Mouse (Mus musculus) neural tube, embryonic 14.5 days (tissue): ENCODE results near the gene Rab33b. TPM values are rescaled to one million over a fixed set of nuclear protein-coding genes. Genes with fewer than 3 reads are reported as not detected.

ENCODE experiments used
- ATAC-seq: fragments of 200-750 bp; cut with Nextera tagmentation; 2 replicates; pipeline ENCODE4 v1.8.0; 2017; ENCODE audit warnings: low read depth, mild to moderate bottlenecking, moderate TSS enrichment, moderate library complexity
- H3K27ac ChIP-seq: fragments of 300-500 bp; sonication (generic); 2 replicates; pipeline ENCODE4 v1.5.1; 2014; ENCODE audit warnings: low read depth, mild to moderate bottlenecking, control low read depth, low read length, moderate library complexity, mixed read lengths
- H3K27me3 ChIP-seq: fragments of 300-500 bp; sonication (generic); 2 replicates; pipeline ENCODE4 v1.6.1; 2014; ENCODE audit warnings: low read length; ENCODE audit not compliant: control insufficient read depth, insufficient read depth
- H3K36me3 ChIP-seq: fragments of 300-500 bp; sonication (generic); 2 replicates; pipeline ENCODE4 v1.6.1; 2014; ENCODE audit warnings: low read length, mixed read lengths; ENCODE audit not compliant: control insufficient read depth, insufficient read depth
- H3K4me1 ChIP-seq: fragments of 300-500 bp; sonication (generic); 2 replicates; pipeline ENCODE4 v1.6.1; 2014; ENCODE audit warnings: low read length; ENCODE audit not compliant: control insufficient read depth, insufficient read depth
- H3K4me2 ChIP-seq: fragments of 300-500 bp; sonication (generic); 2 replicates; pipeline ENCODE4 v1.6.1; 2014; ENCODE audit warnings: mild to moderate bottlenecking, low read depth, low read length, control low read depth
- H3K4me3 ChIP-seq: fragments of 300-500 bp; sonication (generic); 2 replicates; pipeline ENCODE4 v1.5.1; 2014; ENCODE audit warnings: low read depth, low read length, control low read depth, mixed read lengths
- H3K9ac ChIP-seq: fragments of 300-500 bp; sonication (generic); replicated peaks from 2 replicates; pipeline ENCODE4 v1.6.1; 2014; ENCODE audit warnings: low read depth, mild to moderate bottlenecking, control low read depth, low read length, mixed read lengths
- H3K9me3 ChIP-seq: fragments of 300-500 bp; sonication (generic); 2 replicates; pipeline ENCODE4 v1.6.1; 2016; ENCODE audit warnings: low read length; ENCODE audit not compliant: control insufficient read depth
- WGBS: fragments of 180-500 bp; shearing (Covaris S2); extraction: QIAGEN DNeasy Blood & Tissue Kit; methylation state at CpG from one replicate; pipeline ENCODE4 v1.1.7; 2014; 5-methylcytosine and 5-hydroxymethylcytosine counted together
- polyA plus RNA-seq: library from polyadenylated mRNA; unstranded; fragments of >200 nt; fragmentation: Nextera tagmentation; extraction: Ambion mirVana; gene quantifications from 2 replicates; pipeline ENCODE4 v1.2.1, GENCODE M21; 2014

Gene Rab33b
- polyA plus RNA-seq, 1 experiment from 2014 or later = 24.5 TPM

DNA sequence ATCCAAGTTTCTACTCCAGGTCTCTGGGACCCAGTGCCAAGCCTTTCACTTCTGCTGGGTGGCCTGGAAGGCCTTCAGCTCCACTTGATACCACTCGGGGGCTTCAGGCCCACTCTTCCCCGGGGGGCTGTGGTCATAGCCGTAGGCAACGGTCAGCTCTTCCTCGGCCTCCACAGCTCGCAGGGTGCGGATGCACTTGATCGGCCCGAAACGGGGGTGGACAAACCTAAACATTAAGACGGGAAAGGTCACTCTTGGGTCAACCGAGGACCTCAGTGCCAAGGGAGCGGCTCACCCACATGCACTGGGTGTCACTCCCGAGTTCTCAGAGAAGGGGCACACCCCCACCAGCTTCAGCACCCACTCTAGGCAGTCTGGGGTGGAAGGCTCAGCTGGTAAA lies 37.5 kb downstream of the Rab33b start:
- no peaks in the 10 kb centered on the region for H3K9me3 ChIP-seq
- no peak overlapping the region for H3K9ac ChIP-seq
- no peak for ATAC-seq
- peaks cover 30% of the 10 kb centered on the region for H3K36me3 ChIP-seq
- H3K27me3 ChIP-seq = no peaks in the 10 kb centered on the region
- 88% methylated on average over 14 of the region's 14 CpGs for WGBS
- H3K4me1 ChIP-seq = no peaks in the 10 kb centered on the region
- H3K27ac ChIP-seq = no peak overlapping the region
- H3K4me2 ChIP-seq = no peak overlapping the region
- H3K4me3 ChIP-seq = no peak overlapping the region

DNA sequence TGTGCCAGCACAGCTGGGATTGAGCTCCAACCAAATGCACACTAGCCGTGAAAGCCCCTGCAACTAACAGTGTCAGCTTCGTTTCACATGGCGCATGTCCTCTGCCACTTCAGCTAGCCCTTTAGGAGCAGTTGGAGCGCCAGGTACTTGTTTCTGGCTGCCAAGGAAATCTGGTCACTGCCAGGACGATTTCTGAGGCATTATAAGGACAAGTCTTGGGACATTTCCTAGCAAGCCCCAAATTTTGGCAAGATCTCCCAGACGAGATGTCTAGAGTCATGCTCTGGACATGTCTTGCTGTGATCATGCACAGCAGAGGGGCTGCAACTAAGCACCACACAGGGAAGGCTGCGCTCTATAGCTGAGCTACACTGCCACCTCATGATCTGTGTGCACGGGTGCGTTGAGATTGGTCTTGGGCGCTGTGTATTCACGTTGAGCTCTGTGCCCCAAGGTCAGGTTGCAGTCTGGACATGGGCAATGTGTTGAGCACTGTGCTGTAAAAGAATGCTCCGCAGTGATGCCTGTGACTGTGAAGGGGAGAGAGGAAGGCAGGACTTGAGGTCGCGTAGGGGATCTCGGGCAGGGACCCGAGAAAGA lies 41.6 kb downstream of the Rab33b start:
- WGBS = 88% methylated on average over 16 of the region's 16 CpGs
- peaks cover 38% of the 10 kb centered on the region for H3K36me3 ChIP-seq
- H3K4me2 ChIP-seq = no peak overlapping the region
- no peaks in the 10 kb centered on the region for H3K27me3 ChIP-seq
- no peak for ATAC-seq
- no peak overlapping the region for H3K4me3 ChIP-seq
- no peaks in the 10 kb centered on the region for H3K4me1 ChIP-seq
- H3K9ac ChIP-seq = no peak overlapping the region
- H3K9me3 ChIP-seq = no peaks in the 10 kb centered on the region
- H3K27ac ChIP-seq = no peak overlapping the region

DNA sequence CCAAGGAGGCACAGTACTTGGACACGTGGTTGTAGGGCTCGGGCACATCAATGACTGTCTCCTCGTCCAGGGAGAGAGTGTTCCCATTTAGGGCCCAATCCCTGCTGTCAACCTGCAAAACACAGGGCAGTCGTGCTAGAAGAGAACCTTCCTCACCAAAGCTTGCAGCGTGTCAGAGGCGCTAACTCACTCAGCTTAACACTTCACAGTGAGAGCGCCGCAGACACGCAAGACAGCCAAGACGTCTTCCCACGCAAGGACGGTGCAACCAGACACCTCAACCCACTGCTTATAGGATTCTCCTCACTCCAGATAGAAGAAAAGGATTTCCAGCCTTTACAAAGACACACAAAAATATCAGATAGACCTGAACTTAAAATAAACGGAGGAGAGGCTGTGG lies 43.2 kb downstream of the Rab33b start:
- no peaks in the 10 kb centered on the region for H3K4me1 ChIP-seq
- H3K27ac ChIP-seq = no peak overlapping the region
- no peaks in the 10 kb centered on the region for H3K9me3 ChIP-seq
- WGBS = 94% methylated on average over 13 of the region's 13 CpGs
- H3K27me3 ChIP-seq = no peaks in the 10 kb centered on the region
- no peak overlapping the region for H3K9ac ChIP-seq
- peaks cover 30% of the 10 kb centered on the region for H3K36me3 ChIP-seq
- H3K4me3 ChIP-seq = no peak overlapping the region
- no peak for ATAC-seq
- no peak overlapping the region for H3K4me2 ChIP-seq

DNA sequence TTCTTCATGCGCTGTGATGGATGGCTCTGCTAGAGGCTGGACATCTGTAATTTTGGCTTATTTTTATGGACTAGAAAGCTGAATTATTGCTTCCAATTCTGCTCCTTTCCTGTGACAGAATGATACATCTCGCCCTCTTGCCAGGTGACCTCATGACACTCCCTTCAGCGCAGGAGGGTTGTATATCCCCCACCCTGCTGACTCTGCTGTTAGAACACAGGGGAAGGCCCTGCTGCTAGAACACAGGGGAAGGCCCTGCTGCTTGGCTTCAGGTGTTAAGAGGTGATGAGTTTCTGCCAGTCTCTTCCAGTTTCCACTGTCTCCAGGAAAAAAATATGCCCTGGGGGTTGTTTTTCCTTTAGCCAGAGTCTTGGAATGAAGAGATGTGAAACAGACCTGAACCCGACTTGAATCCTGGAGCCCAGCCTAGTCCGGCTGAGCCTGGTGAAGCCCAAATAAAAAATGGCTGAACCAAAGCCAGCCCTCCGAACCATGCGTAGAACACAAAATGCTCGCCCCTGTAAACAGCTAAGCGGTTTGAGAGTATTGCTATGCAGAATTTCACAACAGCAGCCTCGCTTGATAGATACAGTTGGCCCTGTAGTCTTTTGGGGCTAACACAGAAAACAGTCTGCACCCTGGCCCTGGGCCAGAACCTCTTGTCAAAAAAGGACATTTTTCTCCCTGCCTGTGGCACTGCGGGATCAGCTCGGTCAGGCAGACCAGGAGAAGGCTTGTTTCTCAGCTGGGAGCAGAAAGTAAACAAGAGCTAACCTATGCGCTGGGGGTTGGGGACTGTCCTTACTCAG lies 48.0 kb downstream of the Rab33b start:
- Histone ChIP-seq H3K27ac (peak overlapping the region; percentile 39), H3K9me3 (no peaks in the 10 kb centered on the region), H3K4me3 (no peak overlapping the region), H3K4me1 (0 out of 2 replicates have a peak, but pooled peaks cover 4% of the 10 kb centered on the region), H3K36me3 (peaks cover 37% of the 10 kb centered on the region), H3K4me2 (no peak overlapping the region), H3K9ac (no peak overlapping the region), H3K27me3 (no peaks in the 10 kb centered on the region)
- WGBS = 52% methylated on average over 13 of the region's 13 CpGs
- peak; percentile 81 for ATAC-seq

DNA sequence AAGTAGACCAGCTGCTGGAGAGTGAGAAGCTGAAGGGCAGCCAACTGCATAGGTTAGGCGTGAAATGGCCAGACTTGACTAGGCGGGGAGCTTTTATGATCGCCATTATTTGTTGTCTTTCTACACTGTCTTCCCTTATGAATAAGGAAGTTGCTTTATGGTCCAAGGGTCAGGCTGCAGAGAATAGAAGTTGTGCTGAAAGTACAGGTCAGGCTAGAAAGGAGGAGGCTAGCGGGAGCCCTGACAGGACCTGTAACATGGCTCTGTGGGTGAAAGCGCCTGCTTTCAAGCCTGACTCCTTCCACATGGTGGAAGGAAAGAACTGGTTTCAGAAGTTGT lies 48.5 kb downstream of the Rab33b start:
- peaks cover 35% of the 10 kb centered on the region for H3K36me3 ChIP-seq
- no peaks in the 10 kb centered on the region for H3K27me3 ChIP-seq
- 0 out of 2 replicates have a peak, but pooled peaks cover 4% of the 10 kb centered on the region for H3K4me1 ChIP-seq
- no peak overlapping the region for H3K4me2 ChIP-seq
- no peak overlapping the region for H3K4me3 ChIP-seq
- no peak for ATAC-seq
- H3K9me3 ChIP-seq = no peaks in the 10 kb centered on the region
- H3K27ac ChIP-seq = no peak overlapping the region; the same call in 1 of the 2 replicates
- H3K9ac ChIP-seq = no peak overlapping the region
- 49% methylated on average over 5 of the region's 5 CpGs for WGBS

DNA sequence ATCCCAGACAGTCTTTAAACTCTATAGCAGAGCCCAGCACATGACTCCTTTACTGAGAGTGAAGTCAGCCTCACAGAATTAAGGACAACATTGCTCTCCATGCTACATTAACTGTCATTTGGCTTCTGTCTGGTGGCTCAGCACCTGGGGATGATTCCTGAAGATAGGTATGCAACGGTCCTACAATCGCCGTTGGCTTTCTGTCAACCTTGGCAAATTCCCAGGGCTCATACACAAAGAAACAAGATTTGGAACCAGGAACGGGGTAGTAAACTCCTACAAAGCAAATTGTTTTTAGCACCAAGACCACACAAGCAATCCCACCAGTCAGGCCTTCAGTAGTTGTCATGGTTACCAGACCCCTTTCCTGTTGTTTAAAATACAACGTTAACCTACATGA lies 49.9 kb downstream of the Rab33b start:
- H3K4me3 ChIP-seq = no peak overlapping the region
- H3K9me3 ChIP-seq = no peaks in the 10 kb centered on the region
- H3K4me1 ChIP-seq = 0 out of 2 replicates have a peak, but pooled peaks cover 4% of the 10 kb centered on the region
- H3K36me3 ChIP-seq = peaks cover 35% of the 10 kb centered on the region
- H3K4me2 ChIP-seq = no peak overlapping the region
- H3K27ac ChIP-seq = no peak overlapping the region
- H3K9ac ChIP-seq = no peak overlapping the region
- 71% methylated on average over 5 of the region's 5 CpGs for WGBS
- no peak for ATAC-seq
- no peaks in the 10 kb centered on the region for H3K27me3 ChIP-seq

DNA sequence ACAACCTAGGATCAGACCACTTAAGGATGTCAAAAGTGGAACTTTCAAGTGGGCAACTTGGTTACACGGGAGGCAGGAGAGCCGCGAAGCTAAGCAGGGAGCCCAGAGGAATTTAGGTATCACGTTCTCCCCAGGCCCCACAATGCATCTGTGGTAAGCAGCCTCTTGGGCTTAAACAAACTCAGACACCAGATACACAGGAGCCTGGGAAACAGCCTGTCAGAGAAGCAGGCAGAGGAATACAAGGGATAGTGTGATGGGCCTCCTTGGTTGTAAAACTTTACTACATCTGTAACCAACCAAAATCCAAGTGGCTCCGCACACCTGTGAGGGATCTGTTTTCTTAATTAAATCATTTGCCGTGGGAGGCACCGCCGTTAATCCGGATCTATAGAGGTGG lies 50.3 kb downstream of the Rab33b start:
- Histone ChIP-seq H3K27me3 (no peaks in the 10 kb centered on the region), H3K4me1 (0 out of 2 replicates have a peak, but pooled peaks cover 4% of the 10 kb centered on the region), H3K27ac (no peak overlapping the region), H3K9ac (no peak overlapping the region), H3K4me3 (no peak overlapping the region), H3K36me3 (peaks cover 35% of the 10 kb centered on the region), H3K9me3 (no peaks in the 10 kb centered on the region), H3K4me2 (no peak overlapping the region)
- WGBS = 88% methylated on average over 9 of the region's 9 CpGs
- ATAC-seq = no peak

DNA sequence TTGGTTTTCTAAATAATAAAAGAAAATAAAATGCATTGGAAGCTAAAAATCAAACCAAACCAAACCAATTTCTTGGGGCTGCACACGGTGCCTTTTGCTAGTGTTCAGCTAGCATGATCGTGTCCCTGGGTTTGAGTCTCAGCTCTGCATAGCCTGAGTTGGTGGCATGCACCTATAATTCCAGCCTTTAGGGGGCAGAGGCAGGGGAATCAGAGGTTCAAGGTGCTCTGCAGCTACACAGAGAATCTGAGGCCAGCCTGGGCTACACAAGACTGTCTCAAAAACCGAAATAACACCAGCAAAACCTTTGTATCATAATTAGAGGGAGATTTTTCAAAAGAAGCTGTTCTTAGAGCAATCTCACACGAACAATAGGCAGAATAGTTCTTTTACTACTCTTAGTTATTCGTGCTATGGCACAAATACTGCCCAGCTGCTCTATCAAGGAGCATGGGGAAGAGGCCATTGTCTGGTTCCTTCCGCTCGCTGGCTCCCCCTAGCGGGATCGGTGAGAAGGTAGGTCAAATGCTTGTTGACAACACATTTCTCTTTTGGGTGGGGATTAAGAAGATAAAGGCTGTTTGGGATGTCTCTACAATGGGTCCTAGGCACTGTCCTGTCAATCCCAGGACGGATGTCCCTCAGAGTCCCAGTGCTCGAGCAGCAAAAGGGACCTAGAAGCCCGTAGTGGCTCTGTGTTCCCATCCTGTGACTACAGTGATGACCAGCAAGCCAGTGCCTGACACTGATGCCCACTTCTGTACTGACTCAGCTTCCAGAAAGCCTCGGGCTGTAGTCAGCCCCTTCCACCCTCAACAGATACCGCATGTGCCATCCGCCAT lies 56.1 kb downstream of the Rab33b start:
- H3K4me2 ChIP-seq = no peak overlapping the region
- no peaks in the 10 kb centered on the region for H3K27me3 ChIP-seq
- H3K27ac ChIP-seq = no peak overlapping the region
- H3K9ac ChIP-seq = no peak overlapping the region
- no peak overlapping the region for H3K4me3 ChIP-seq
- H3K36me3 ChIP-seq = peaks cover 29% of the 10 kb centered on the region
- 0 out of 2 replicates have a peak, but pooled peaks cover 5% of the 10 kb centered on the region for H3K4me1 ChIP-seq
- 0 out of 2 replicates have a peak, but pooled peaks have one; percentile 50 for ATAC-seq
- no peaks in the 10 kb centered on the region for H3K9me3 ChIP-seq
- WGBS = 59% methylated on average over 15 of the region's 15 CpGs
